Mouse (Mus musculus) G1E (cell line): Measurements from ENCODE around the gene Il17re. TPM values are rescaled to one million over a fixed set of nuclear protein-coding genes. Genes with fewer than 3 reads are reported as not detected.

Source experiments
- ATAC-seq: 2 replicates; pipeline ENCODE4 v1.8.0; 2016; ENCODE audit warnings: mild to moderate bottlenecking; ENCODE audit not compliant: insufficient number of reproducible peaks, poor library complexity, low FRiP score, severe bottlenecking; ENCODE audit errors: extremely low read depth
- DNase-seq: peaks from one replicate; pipeline ENCODE4 v3.0.0; 2012; ENCODE audit warnings: low spot score
- H3K27me3 ChIP-seq: 2 replicates; pipeline ENCODE4 v1.6.1; 2012; ENCODE audit warnings: mild to moderate bottlenecking, low read length, inconsistent platforms; ENCODE audit not compliant: insufficient read depth
- H3K36me3 ChIP-seq: replicated peaks from 2 replicates; pipeline ENCODE3; 2012; ENCODE audit warnings: mild to moderate bottlenecking, inconsistent platforms
- H3K4me1 ChIP-seq: 2 replicates; pipeline ENCODE4 v1.6.1; 2012; ENCODE audit warnings: low read depth, low read length, inconsistent platforms, mixed read lengths; ENCODE audit not compliant: insufficient read depth
- H3K4me3 ChIP-seq: 2 replicates; pipeline ENCODE4 v1.5.1; 2012; ENCODE audit warnings: low read depth, mild to moderate bottlenecking, inconsistent platforms, low read length, moderate library complexity, mixed read lengths
- H3K9me3 ChIP-seq: replicated peaks from 2 replicates; pipeline ENCODE4 v1.6.1; 2012; ENCODE audit warnings: inconsistent platforms
- CTCF ChIP-seq: IDR thresholded peaks from 2 replicates; pipeline ENCODE4 v1.5.1; 2012; ENCODE audit warnings: low read depth, low read length, inconsistent platforms, mixed read lengths
- GATA1 ChIP-seq: IDR thresholded peaks from 2 replicates; pipeline ENCODE4 v1.6.1; 2012; ENCODE audit warnings: borderline replicate concordance, low read length, inconsistent platforms, mixed read lengths
- GATA2 ChIP-seq: IDR thresholded peaks from 2 replicates; pipeline ENCODE4 v1.6.1; 2012; ENCODE audit warnings: low read depth, low read length, inconsistent platforms, borderline replicate concordance
- POLR2AphosphoS5 ChIP-seq: IDR thresholded peaks from 2 replicates; pipeline ENCODE4 v1.6.1; 2012; ENCODE audit warnings: low read depth, low read length, inconsistent platforms; ENCODE audit not compliant: insufficient replicate concordance
- TAL1 ChIP-seq: conservative IDR thresholded peaks from 2 replicates; pipeline ENCODE4 v1.6.1; 2012; ENCODE audit warnings: low read depth, low read length, inconsistent platforms, mixed read lengths
- polyA plus RNA-seq: library from polyadenylated mRNA; stranded (reverse); fragments of >175 nt; gene quantifications from 2 replicates; pipeline ENCODE4 v1.2.3, GENCODE M21; 2012
- total RNA-seq, 2 experiments: library from RNA; stranded (forward) in 1 of 2; stranded (reverse) in 1 of 2; fragments of 200-1000 nt in 1 of 2; fragments of >200 nt in 1 of 2; fragmentation: Nextera tagmentation in 1 of 2; gene quantifications; 2 replicates each; pipeline ENCODE4 v1.2.3; 2014 to 2017

Gene Il17re
- total and polyA plus RNA-seq, 3 experiments, result 0.22 TPM; not detected in 2

DNA sequence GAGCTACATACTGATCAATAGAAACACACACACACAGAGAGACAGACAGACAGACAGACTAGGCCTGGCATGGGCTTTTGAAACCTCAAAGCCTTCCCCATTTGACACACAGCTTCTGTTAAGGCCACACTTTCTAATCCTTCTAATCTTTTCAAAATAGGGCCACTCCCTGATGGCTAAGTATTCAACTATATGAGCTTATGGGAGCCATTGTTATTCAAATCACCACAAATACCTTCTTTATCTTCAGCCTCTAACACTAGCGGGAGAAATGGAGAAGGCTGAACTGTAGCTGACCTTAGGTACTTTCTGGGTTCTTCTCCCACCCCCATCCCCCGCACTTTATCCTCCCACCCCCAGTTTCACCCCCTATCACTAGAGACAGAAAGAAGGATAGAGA is 44.5 kb downstream of the Il17re start:
- H3K36me3 ChIP-seq, result no peaks in the 10 kb centered on the region

DNA sequence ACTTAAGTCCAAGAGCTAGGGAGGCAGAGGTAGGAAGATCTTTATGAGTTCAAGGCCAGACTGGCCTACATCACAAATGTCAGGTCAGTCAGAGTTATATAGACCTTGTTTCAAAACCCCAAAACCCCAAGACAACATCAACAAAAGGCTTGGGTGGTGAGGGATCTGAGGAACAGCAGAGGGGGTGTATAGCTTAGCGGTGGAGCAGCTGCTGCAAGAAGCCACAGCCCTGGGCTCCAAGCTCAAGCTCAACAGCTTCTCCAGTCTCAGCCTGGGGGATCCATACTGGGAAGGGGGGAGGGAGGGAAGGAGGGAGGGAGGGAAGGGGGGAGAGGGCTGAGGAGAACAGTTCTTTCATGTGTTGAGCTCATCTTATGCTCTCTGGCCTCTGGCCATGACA is 47.4 kb downstream of the Il17re start:
- ATAC-seq, result no peak
- DNase-seq, result no peak
- peaks cover 57% of the 10 kb centered on the region for H3K27me3 ChIP-seq
- peaks cover 3% of the 10 kb centered on the region; the same call in 1 of the 2 replicates for H3K4me1 ChIP-seq
- no peak overlapping the region for H3K4me3 ChIP-seq
- TF ChIP-seq GATA1, result no peak
- no peak for TF ChIP-seq CTCF
- TF ChIP-seq POLR2AphosphoS5, result no peak
- no peaks in the 10 kb centered on the region for H3K9me3 ChIP-seq
- H3K36me3 ChIP-seq, result no peaks in the 10 kb centered on the region

More for the DNA sequence above, 44.5 kb downstream of the Il17re start:
- no peak for TF ChIP-seq POLR2AphosphoS5
- no peak for TF ChIP-seq CTCF
- TF ChIP-seq GATA2, result no peak
- no peak for TF ChIP-seq GATA1
- no peak for TF ChIP-seq TAL1
- H3K27me3 ChIP-seq, result peaks cover 64% of the 10 kb centered on the region
- no peak for ATAC-seq
- DNase-seq, result no peak
- H3K4me3 ChIP-seq, result no peak overlapping the region
- H3K4me1 ChIP-seq, result peaks cover 7% of the 10 kb centered on the region
- H3K9me3 ChIP-seq, result no peaks in the 10 kb centered on the region

DNA sequence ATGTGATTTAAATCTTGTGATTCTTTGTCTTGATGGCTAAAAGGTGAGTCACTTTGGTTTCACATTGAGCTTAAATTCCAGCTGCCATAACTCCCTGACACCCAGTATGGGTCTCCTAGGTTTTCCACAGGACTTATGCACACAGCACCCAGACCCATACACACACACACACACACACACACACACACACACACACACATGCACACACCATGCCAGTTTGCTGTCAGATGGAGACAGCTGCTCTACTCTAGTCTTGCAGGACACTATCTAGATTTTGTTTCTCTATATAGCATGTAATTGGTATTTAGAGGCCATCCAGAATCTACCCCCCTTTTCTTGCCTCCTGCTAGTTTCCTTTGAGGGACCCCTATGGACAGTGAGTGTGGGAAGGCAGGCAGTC is 48.8 kb downstream of the Il17re start:
- H3K36me3 ChIP-seq, result no peaks in the 10 kb centered on the region
- TF ChIP-seq GATA2, result no peak
- TF ChIP-seq POLR2AphosphoS5, result no peak
- TF ChIP-seq CTCF, result no peak
- TF ChIP-seq TAL1, result no peak
- no peak for TF ChIP-seq GATA1
- peaks cover 44% of the 10 kb centered on the region for H3K27me3 ChIP-seq
- H3K4me1 ChIP-seq, result no peaks in the 10 kb centered on the region
- ATAC-seq, result no peak
- DNase-seq, result no peak
- no peak overlapping the region for H3K4me3 ChIP-seq
- no peaks in the 10 kb centered on the region for H3K9me3 ChIP-seq

DNA sequence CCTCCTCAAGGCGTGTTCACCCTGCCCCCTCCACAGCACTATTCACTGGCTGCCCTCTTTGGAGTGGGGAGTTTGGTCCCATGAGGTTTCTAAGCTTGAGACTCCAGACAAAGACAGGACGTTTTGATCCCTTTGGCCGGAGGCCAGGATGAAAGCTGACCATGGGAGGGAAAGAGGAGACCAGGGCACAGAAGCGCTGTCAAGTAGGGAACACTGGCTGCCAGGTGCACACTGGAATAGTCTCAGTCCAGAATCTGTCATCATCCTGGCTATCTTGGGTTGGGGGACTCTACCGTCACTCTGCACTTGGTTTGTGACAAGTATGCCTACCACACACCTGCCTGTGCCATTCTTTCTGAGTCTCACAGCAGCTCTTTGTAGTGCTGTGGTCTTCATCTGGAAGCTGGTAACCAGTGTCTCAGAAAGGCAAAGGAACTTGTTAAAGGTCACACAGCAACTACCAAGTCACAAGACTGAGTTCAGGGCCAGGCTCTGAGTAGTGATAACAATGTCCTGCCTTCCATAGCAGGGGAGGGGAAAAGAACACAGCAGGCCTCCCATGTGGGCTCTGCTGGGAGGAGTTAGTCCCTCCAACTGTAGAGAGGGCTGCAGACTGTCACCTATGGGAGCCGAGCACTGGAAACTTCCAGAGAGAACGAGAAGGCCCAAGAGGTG is 50.1 kb downstream of the Il17re start:
- H3K4me1 ChIP-seq, result no peaks in the 10 kb centered on the region
- no peak for ATAC-seq
- TF ChIP-seq TAL1, result no peak
- TF ChIP-seq GATA2, result no peak
- no peak for TF ChIP-seq CTCF
- no peak for TF ChIP-seq GATA1
- no peak for TF ChIP-seq POLR2AphosphoS5
- H3K9me3 ChIP-seq, result no peaks in the 10 kb centered on the region
- DNase-seq, result no peak
- H3K4me3 ChIP-seq, result no peak overlapping the region
- H3K27me3 ChIP-seq, result peaks cover 37% of the 10 kb centered on the region
- peaks cover 8% of the 10 kb centered on the region for H3K36me3 ChIP-seq

DNA sequence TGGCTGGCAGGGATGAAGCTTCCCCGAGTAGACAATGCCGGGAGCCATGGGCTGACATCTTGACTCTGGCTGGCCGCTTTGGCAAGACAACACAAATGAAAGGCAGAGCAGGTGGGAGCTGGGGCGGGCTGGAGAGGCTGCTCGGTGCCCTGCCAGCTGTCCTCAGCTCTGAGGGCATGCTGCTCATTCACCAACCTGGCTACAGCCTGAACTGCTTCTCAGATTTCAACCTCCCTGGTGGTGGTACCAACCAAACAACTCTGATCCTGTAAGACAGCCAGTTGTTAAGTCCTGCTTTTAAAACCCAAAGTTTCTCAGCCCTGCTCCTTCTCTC is 50.6 kb downstream of the Il17re start:
- H3K9me3 ChIP-seq, result no peaks in the 10 kb centered on the region
- no peak for TF ChIP-seq TAL1
- peaks cover 34% of the 10 kb centered on the region for H3K27me3 ChIP-seq
- no peaks in the 10 kb centered on the region for H3K4me1 ChIP-seq
- peaks cover 13% of the 10 kb centered on the region for H3K36me3 ChIP-seq
- H3K4me3 ChIP-seq, result no peak overlapping the region
- DNase-seq, result no peak
- no peak for ATAC-seq

DNA sequence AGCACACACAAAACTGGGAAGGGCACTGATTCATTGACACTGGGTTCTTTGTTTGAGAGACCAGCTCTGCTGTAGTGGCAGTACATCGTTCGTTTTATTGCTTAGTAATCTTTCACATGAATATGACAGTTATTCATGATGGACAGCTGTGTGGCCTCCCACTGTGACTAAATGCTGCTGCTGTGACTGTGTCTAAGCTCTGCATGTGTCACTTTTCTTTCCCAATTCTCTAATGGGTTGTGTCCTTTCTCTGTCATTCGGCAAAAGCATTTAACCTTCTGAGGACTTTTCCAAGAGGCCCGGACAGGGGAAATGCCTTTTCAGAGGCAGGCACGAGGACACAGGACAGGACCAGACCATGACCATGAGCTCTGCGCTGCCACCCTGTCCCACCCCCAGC is 55.7 kb downstream of the Il17re start:
- ATAC-seq, result no peak
- Histone ChIP-seq H3K4me3 (no peak overlapping the region), H3K27me3 (peaks cover 2% of the 10 kb centered on the region; the same call in 1 of the 2 replicates), H3K4me1 (no peaks in the 10 kb centered on the region), H3K36me3 (peaks cover 63% of the 10 kb centered on the region), H3K9me3 (no peaks in the 10 kb centered on the region)
- TF ChIP-seq CTCF (no peak), GATA2 (no peak), TAL1 (no peak), POLR2AphosphoS5 (no peak), GATA1 (no peak)
- DNase-seq, result no peak

DNA sequence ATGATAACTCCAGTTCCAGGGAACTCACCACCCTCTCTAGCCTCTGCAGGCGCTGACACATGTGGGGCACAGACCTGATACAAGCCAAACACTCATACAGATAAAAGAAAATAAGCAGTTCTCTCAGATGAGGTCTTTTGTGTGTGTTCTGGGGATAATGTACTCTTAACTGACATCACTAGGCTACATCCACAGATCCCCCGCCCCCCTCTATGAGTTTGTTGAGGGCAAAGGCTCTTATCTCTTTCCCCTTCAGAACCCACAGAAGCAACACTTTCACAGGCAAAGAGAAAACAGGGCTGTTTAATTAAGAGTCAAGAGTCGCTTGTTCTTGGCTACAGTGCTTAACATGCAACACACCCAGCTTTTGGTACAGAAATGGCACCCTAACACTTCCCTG is 56.3 kb downstream of the Il17re start:
- peaks cover 70% of the 10 kb centered on the region for H3K36me3 ChIP-seq
- no peaks in the 10 kb centered on the region for H3K4me1 ChIP-seq
- ATAC-seq (no peak), DNase-seq (no peak)
- H3K4me3 ChIP-seq, result no peak overlapping the region
- no peaks in the 10 kb centered on the region for H3K27me3 ChIP-seq
- no peaks in the 10 kb centered on the region for H3K9me3 ChIP-seq
- no peak for TF ChIP-seq GATA2
- TF ChIP-seq CTCF, result no peak
- no peak for TF ChIP-seq POLR2AphosphoS5
- no peak for TF ChIP-seq TAL1
- TF ChIP-seq GATA1, result no peak
